Mouse (Mus musculus): ENCODE measurements around the gene Arhgap30. TPM values are rescaled to one million over a fixed set of nuclear protein-coding genes. Genes with fewer than 3 reads are reported as not detected.

Arhgap30 gene
- polyA plus RNA-seq (2014; fragmentation: Illumina TruSeq; extraction: RNeasy Lipid Tissue Mini Kit (QIAGEN cat#74804); ENCODE audit: insufficient read depth, low read depth, low replicate concordance) = 9.8 TPM

DNA sequence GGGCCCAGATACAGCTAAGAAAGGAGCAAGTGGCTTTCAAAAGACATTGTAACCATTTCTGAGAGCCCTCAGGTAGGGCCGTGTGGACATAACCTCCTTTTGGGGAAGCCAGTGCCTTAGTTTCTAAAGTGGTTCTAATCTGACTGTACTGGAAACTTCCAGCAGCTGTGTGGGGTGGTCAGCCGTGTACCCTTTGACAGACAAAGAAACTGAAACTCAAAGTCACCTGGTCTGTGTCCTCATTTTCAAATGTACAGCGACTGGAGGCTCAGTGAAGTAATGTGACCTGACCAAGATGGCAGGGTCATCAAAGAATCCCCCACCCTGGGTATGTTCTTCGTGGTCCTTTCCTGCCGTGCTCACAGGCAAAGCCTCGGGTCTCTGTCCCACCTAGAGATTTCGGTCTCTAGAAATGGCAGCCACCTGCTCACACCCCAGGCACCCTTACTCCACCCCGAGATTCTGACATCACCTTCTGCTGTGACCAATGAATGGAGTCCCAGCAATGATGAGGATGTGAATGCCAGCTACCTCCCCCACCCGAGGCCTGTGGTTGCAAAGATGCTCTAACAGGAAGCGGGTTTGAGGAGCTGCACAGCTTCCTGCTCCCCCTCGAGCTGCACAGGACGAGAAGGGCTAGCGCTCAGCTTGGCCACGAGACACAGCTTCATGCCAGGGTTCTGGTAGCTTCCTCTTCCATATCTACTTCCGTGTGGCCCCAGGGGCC, at the start of gene Arhgap30:
Gene Arhgap30 (plus strand): TSS at position 579 of the 727 bp plus-strand sequence.

GRCm38 (mm10) chr1:171345225-171346094, 43.3 kb upstream of the Arhgap30 start, which contains the start of the genes Nit1 and Pfdn2:
Gene Nit1 (minus strand): TSS chr1:171345646.
Gene Pfdn2 (plus strand): TSS chr1:171345670.

DNA sequence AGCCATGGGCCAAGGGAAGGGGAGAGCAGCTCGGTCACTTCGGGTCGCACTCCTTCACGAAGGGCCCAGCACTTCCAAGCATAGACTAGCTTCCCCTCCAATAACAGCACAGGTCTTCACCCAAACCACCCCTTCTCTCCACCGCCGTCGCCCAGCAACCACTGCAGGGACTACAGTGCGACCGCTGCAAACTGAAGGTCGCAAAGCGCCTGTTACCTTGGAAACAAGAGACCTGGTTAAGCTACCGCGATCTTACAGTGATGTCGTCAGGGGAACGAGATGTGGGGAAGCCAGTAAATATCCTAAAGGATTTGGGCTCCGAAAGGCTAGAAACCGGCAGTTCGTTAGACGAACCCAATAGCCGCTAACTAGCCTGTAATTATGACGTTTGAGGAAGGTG, 28.1 kb upstream of the Arhgap30 start, which contains the start of gene Klhdc9:
Gene Klhdc9 (minus strand): TSS at position 143 of the 400 bp plus-strand sequence.

GRCm38 (mm10) chr1:171369845-171370556, 18.8 kb upstream of the Arhgap30 start, which contains the start of gene Nectin4:
Gene Nectin4 (plus strand): TSS chr1:171370099.

GRCm38 (mm10) chr1:171410947-171411484, 22.3 kb downstream of the Arhgap30 start, which contains the start of gene Usf1:
Gene Usf1 (plus strand): TSS chr1:171411313.

DNA sequence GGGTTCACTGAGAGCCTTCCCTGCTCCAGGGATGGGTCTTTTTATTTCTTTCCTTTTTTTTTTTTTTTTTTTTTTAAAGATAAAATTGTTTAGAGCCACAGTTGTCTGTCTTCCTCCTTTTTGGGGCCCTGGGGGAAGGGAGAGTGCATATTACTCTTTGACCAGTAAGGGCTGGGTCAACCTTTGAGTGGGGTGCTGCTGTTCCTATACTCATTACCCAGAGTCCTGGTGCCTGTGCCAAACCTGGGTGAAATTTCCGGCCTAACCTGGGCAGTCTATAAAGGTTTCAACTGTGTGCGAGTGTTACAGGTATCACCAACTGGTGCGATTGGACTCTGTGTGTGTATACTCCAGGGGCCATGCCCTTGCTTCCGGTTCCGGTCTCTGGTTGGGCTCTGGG, 29.9 kb downstream of the Arhgap30 start, which contains the start of gene Tstd1:
Gene Tstd1 (plus strand): TSS at position 213 of the 400 bp plus-strand sequence.

DNA sequence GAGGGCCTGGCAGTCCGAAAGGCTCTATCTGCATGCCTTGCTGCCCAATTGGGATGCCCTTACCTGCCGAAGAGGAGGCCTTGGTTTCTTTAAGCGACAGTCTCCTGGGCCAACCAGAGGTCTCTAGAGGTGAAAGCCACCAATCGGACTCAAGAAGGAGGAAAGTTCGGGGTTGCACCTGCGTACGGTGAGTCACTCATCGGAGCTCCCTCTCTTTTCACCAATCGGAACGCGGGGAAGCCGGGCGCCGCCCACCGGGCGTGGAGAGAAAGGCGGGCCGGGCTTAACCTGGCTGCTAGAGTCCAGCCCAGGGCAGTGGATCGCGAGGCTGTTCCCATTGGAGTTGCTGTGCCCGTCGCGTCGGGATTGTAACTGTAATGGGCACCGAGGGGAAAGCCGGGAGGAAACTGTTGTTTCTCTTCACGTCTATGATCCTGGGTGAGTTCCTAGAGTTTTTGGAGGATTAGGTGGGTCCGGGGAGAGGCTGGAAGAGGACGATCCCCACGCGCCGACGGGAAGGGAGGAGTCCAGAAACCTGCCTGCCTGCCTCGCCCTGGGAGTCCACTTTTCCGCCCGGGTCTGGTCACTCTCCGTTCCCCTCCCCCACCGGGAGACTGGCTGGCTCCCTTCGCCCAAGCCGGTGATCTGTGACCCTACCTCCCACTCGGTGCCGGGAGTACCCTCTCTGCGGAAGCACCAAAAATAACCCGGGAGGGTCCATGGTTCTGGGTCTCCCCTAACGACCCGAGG, 48.7 kb downstream of the Arhgap30 start, which contains the start of gene F11r:
Gene F11r (plus strand): TSS at position 272 of the 750 bp plus-strand sequence.

Other genes starting within 250 kb of the Arhgap30 start
- 105 TPM for gene Sdhc, start 238.4 kb upstream of the Arhgap30 start, polyA plus RNA-seq (2014; fragmentation: Illumina TruSeq; extraction: RNeasy Lipid Tissue Mini Kit (QIAGEN cat#74804); ENCODE audit: insufficient read depth, low read depth, low replicate concordance)
- 6.1 TPM for gene Mpz, start 238.2 kb upstream of the Arhgap30 start, polyA plus RNA-seq (2014; fragmentation: Illumina TruSeq; extraction: RNeasy Lipid Tissue Mini Kit (QIAGEN cat#74804); ENCODE audit: insufficient read depth, low read depth, low replicate concordance)
- 93.6 TPM for gene Pcp4l1, start 192.7 kb upstream of the Arhgap30 start, polyA plus RNA-seq (2014; fragmentation: Illumina TruSeq; extraction: RNeasy Lipid Tissue Mini Kit (QIAGEN cat#74804); ENCODE audit: insufficient read depth, low read depth, low replicate concordance)
- 0.08 TPM for gene Nr1i3, start 175.0 kb upstream of the Arhgap30 start, polyA plus RNA-seq (2014; fragmentation: Illumina TruSeq; extraction: RNeasy Lipid Tissue Mini Kit (QIAGEN cat#74804); ENCODE audit: insufficient read depth, low read depth, low replicate concordance)
- gene Tomm40l, start 166.4 kb upstream of the Arhgap30 start, polyA plus RNA-seq (2014; fragmentation: Illumina TruSeq; extraction: RNeasy Lipid Tissue Mini Kit (QIAGEN cat#74804); ENCODE audit: insufficient read depth, low read depth, low replicate concordance) = 41.1 TPM
- 2.2 TPM for gene Apoa2, start 163.9 kb upstream of the Arhgap30 start, polyA plus RNA-seq (2014; fragmentation: Illumina TruSeq; extraction: RNeasy Lipid Tissue Mini Kit (QIAGEN cat#74804); ENCODE audit: insufficient read depth, low read depth, low replicate concordance)
- 156 TPM for gene Fcer1g, start 154.6 kb upstream of the Arhgap30 start, polyA plus RNA-seq (2014; fragmentation: Illumina TruSeq; extraction: RNeasy Lipid Tissue Mini Kit (QIAGEN cat#74804); ENCODE audit: insufficient read depth, low read depth, low replicate concordance)
- 0.31 TPM for gene Adamts4, start 138.5 kb upstream of the Arhgap30 start, polyA plus RNA-seq (2014; fragmentation: Illumina TruSeq; extraction: RNeasy Lipid Tissue Mini Kit (QIAGEN cat#74804); ENCODE audit: insufficient read depth, low read depth, low replicate concordance)
- gene Ndufs2, start 137.6 kb upstream of the Arhgap30 start, polyA plus RNA-seq (2014; fragmentation: Illumina TruSeq; extraction: RNeasy Lipid Tissue Mini Kit (QIAGEN cat#74804); ENCODE audit: insufficient read depth, low read depth, low replicate concordance) = 133 TPM
- 23.0 TPM for gene B4galt3, start 118.6 kb upstream of the Arhgap30 start, polyA plus RNA-seq (2014; fragmentation: Illumina TruSeq; extraction: RNeasy Lipid Tissue Mini Kit (QIAGEN cat#74804); ENCODE audit: insufficient read depth, low read depth, low replicate concordance)
- gene Ppox, start 107.8 kb upstream of the Arhgap30 start, polyA plus RNA-seq (2014; fragmentation: Illumina TruSeq; extraction: RNeasy Lipid Tissue Mini Kit (QIAGEN cat#74804); ENCODE audit: insufficient read depth, low read depth, low replicate concordance) = 20.3 TPM
- gene Usp21, start 101.0 kb upstream of the Arhgap30 start, polyA plus RNA-seq (2014; fragmentation: Illumina TruSeq; extraction: RNeasy Lipid Tissue Mini Kit (QIAGEN cat#74804); ENCODE audit: insufficient read depth, low read depth, low replicate concordance) = 24.7 TPM
- 102 TPM for gene Ufc1, start 93.9 kb upstream of the Arhgap30 start, polyA plus RNA-seq (2014; fragmentation: Illumina TruSeq; extraction: RNeasy Lipid Tissue Mini Kit (QIAGEN cat#74804); ENCODE audit: insufficient read depth, low read depth, low replicate concordance)
- gene Dedd, start 59.8 kb upstream of the Arhgap30 start, polyA plus RNA-seq (2014; fragmentation: Illumina TruSeq; extraction: RNeasy Lipid Tissue Mini Kit (QIAGEN cat#74804); ENCODE audit: insufficient read depth, low read depth, low replicate concordance) = 26.5 TPM
- 33.3 TPM for gene Nit1, start 43.3 kb upstream of the Arhgap30 start, polyA plus RNA-seq (2014; fragmentation: Illumina TruSeq; extraction: RNeasy Lipid Tissue Mini Kit (QIAGEN cat#74804); ENCODE audit: insufficient read depth, low read depth, low replicate concordance)
- gene Pfdn2, start 43.3 kb upstream of the Arhgap30 start, polyA plus RNA-seq (2014; fragmentation: Illumina TruSeq; extraction: RNeasy Lipid Tissue Mini Kit (QIAGEN cat#74804); ENCODE audit: insufficient read depth, low read depth, low replicate concordance) = 79.6 TPM
- 1.1 TPM for gene Klhdc9, start 28.2 kb upstream of the Arhgap30 start, polyA plus RNA-seq (2014; fragmentation: Illumina TruSeq; extraction: RNeasy Lipid Tissue Mini Kit (QIAGEN cat#74804); ENCODE audit: insufficient read depth, low read depth, low replicate concordance)
- 6.3 TPM for gene Nectin4, start 18.9 kb upstream of the Arhgap30 start, polyA plus RNA-seq (2014; fragmentation: Illumina TruSeq; extraction: RNeasy Lipid Tissue Mini Kit (QIAGEN cat#74804); ENCODE audit: insufficient read depth, low read depth, low replicate concordance)
- gene Usf1, start 22.4 kb downstream of the Arhgap30 start, polyA plus RNA-seq (2014; fragmentation: Illumina TruSeq; extraction: RNeasy Lipid Tissue Mini Kit (QIAGEN cat#74804); ENCODE audit: insufficient read depth, low read depth, low replicate concordance) = 86.9 TPM
- gene Tstd1, start 29.9 kb downstream of the Arhgap30 start, polyA plus RNA-seq (2014; fragmentation: Illumina TruSeq; extraction: RNeasy Lipid Tissue Mini Kit (QIAGEN cat#74804); ENCODE audit: insufficient read depth, low read depth, low replicate concordance) = 19.4 TPM
- 120 TPM for gene F11r, start 48.6 kb downstream of the Arhgap30 start, polyA plus RNA-seq (2014; fragmentation: Illumina TruSeq; extraction: RNeasy Lipid Tissue Mini Kit (QIAGEN cat#74804); ENCODE audit: insufficient read depth, low read depth, low replicate concordance)
- gene Alyref2, start 114.5 kb downstream of the Arhgap30 start, polyA plus RNA-seq (2014; fragmentation: Illumina TruSeq; extraction: RNeasy Lipid Tissue Mini Kit (QIAGEN cat#74804); ENCODE audit: insufficient read depth, low read depth, low replicate concordance) = 4.7 TPM
- gene Itln1, start 146.3 kb downstream of the Arhgap30 start, polyA plus RNA-seq (2014; fragmentation: Illumina TruSeq; extraction: RNeasy Lipid Tissue Mini Kit (QIAGEN cat#74804); ENCODE audit: insufficient read depth, low read depth, low replicate concordance) = not detected
- 2.3 TPM for gene Cd244a, start 170.2 kb downstream of the Arhgap30 start, polyA plus RNA-seq (2014; fragmentation: Illumina TruSeq; extraction: RNeasy Lipid Tissue Mini Kit (QIAGEN cat#74804); ENCODE audit: insufficient read depth, low read depth, low replicate concordance)
- 7.1 TPM for gene Ly9, start 218.5 kb downstream of the Arhgap30 start, polyA plus RNA-seq (2014; fragmentation: Illumina TruSeq; extraction: RNeasy Lipid Tissue Mini Kit (QIAGEN cat#74804); ENCODE audit: insufficient read depth, low read depth, low replicate concordance)